Mouse (Mus musculus): ENCODE results near the gene Bag6. TPM values are rescaled to one million over a fixed set of nuclear protein-coding genes. Genes with fewer than 3 reads are reported as not detected.
A peak's percentile ranks its signal among the peaks of the same experiment; 100 is the strongest.

Gene Bag6
- total RNA-seq, 2 experiments from 2014 or later, result 290 to 320 TPM

DNA sequence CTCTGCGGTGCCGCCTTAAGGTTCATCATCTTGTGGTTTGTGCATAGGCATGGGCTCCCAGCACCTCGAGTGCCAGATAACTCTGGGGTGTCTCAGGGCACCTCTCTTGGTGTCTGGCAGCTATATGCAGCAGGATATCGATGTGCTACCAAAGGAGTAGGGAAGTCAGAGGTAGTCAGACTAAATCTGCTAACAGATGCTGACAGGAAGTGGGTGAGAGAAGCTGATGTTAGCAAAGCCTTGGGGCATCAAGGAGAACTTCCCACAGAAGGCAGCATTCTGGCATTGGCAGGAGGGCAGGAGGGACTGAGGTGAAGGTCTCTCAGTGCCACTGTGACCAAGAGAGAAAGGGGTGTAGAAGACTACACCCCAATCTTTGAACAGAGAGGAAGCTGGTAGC, 55.1 kb downstream of the Bag6 start:
- DNase-seq (ENCODE audit: extremely low spot score in 1 of 2, low spot score in 1 of 2), result no peak

DNA sequence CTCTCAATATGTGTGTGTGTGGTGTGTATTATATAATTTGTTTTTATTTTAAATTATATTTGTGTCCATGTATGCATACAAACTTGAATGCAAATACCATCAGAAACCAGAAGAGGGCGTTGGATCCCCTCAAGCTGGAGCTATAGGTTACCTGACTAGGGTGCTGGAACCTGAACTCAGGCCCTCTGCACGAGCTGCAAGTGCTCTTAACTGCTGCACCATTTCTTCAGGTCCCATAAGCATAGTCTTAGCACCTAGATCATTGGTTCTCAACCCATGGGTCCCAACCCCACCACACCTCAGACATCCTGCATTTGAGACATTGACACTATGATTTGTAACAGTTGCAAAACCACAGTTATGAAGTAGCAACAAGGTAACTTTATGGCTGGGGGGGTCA, 56.7 kb downstream of the Bag6 start:
- no peak for DNase-seq (ENCODE audit: extremely low spot score in 1 of 2, low spot score in 1 of 2)

DNA sequence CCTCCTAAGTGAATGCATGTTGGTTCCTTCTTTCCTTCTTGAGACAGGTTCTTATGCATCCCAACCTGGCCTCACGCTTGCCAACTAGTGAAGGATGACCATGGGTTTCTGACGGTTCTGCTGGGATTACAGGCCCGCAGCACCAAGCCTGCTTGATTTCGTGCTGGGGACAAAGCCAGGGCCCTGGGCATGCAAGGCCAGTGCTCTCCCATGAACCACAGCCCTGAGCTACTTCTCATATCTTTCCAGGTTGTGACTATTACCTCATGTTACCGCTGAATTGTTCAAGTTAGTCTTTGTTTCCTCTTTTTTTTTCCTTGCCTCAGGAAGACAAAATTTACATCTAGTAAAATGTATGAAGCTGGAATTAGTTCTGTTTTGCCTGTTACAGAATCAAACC, 57.9 kb downstream of the Bag6 start:
- DNase-seq (ENCODE audit: extremely low spot score in 1 of 2, low spot score in 1 of 2), result no peak

DNA sequence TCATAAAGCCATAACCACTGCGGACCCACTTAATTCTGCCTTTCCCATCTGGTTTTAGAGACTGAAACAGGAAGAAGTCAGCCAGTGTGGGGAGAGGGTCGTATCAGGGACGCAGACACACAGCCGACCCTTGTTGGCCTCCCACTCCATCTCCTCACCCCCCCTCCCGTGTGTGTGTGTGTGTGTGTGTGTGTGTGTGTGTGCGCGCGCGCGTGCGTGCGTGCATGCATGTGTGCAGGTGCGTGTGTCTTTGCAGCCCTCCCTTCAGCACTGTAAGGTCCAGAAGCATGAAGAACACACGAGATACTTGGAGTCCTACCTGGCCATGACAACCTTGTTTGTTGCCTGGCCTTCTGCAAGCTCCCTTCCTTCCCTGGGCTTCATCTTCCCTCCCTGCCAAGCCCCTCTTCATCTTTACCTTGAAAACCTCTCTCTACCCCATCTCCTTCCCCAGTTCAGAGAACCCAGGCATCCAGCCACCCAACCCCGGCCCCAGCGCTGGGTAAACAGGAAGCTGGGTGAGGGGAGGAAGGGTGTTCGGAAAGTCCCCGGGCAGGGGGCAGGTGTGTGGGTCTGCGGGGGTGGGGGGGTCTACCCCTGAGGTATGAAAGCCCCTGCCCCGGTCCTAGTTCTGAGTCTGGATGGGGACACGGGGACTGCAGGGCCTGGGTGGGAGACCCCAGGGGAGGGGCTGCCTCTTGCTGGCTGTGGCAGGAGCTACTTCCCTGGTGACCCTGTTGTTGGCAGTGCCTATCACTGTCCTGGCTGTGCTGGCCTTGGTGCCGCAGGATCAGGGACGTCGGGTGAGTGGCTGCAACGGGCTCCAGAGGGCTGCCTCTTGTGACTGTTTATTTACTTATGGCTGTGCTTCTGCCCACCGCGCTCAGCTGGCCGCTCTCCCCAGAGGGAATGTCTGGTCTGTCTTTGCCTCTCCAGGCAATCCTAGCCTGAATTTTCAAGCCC, 59.2 kb downstream of the Bag6 start, which contains the start of gene Ltb:
Gene Ltb, plus strand, starts transcription at position 559 of the 963 bp plus-strand sequence.
- no peak for DNase-seq (ENCODE audit: extremely low spot score in 1 of 2, low spot score in 1 of 2)

DNA sequence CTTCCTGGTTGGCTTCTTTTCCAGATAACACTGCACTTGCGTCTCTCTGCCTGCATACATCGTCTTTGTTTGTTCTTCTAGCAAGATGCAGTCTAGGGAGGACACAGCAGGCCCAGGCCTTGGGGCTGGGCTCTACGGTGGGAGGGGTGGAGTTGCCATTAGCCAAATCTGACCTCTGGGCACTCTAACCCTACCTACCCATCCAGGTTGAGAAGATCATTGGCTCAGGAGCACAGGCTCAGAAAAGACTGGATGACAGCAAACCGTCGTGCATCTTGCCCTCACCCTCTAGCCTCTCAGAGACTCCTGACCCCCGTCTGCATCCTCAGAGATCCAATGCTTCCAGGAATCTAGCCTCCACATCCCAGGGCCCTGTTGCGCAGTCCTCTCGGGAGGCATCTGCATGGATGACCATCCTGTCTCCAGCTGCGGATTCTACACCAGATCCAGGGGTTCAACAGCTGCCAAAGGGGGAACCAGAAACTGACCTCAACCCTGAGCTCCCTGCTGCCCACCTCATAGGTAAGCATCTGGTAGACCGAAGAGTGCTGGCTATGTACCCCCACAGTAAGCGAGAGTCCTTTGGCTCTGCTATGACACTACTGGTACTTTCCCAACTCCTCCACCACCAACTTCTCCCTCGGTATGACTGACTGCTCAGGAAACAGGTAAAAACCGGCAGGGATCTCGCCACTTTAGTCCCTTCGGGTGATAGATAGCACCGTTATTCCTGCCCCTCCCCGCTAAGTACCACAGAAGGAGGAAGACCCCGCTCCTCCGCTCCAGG, 60.1 kb downstream of the Bag6 start:
- DNase-seq (ENCODE audit: extremely low spot score in 1 of 2, low spot score in 1 of 2), result no peak

DNA sequence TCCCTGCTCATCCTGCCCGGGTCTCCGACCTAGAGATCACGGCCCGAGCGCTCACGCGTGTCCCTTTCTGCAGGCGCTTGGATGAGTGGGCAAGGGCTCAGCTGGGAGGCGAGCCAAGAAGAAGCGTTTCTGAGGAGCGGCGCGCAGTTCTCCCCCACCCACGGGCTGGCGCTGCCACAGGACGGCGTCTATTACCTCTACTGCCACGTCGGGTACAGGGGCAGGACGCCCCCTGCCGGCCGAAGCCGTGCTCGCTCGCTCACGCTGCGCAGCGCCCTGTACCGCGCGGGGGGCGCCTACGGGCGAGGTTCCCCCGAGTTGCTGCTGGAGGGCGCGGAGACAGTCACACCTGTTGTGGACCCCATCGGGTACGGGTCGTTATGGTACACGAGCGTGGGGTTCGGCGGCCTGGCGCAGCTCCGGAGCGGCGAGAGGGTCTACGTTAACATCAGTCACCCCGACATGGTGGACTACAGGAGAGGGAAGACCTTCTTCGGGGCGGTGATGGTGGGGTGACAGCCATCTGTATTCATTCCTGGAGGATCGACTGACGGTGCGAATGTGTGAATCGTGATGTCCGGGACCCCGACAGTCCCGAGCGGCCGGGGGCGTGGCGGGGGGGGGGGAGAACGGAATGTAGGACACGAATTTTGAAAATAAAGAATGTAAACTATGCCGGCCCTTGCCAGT, 60.8 kb downstream of the Bag6 start:
- DNase-seq (ENCODE audit: extremely low spot score in 1 of 2, low spot score in 1 of 2), result peak; percentile 78 to 82

DNA sequence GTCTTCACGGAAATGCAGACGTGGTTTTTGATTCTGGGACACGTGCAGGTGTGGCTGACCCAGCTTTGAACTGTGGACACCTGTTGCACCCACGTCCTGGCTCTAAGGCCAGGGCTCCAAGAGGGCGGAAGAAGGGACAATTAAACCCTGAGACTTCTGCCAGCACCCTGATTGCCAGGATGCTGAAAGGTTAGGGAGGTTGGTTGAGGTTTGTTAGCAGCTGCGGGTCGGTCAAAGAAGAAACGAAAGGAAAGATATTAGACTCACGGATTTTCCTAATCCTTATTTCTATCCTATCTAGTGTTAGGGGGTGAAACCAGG, 61.3 kb downstream of the Bag6 start:
- DNase-seq (ENCODE audit: extremely low spot score in 1 of 2, low spot score in 1 of 2), result no peak

Small RNAs within 50 kb of the gene (microRNA-seq; reads per million reads assigned to microRNA genes)
- gene Mir6973a, result 0 reads per million in 2 experiments

Other genes with a start within 250 kb of the Bag6 start
- 1 to 10 TPM in 1 of 2 experiments, under 1 TPM in 1; 0.86 to 1.9 TPM for gene C2, start 236.9 kb upstream of the Bag6 start, total RNA-seq (2021)
- gene Ehmt2, start 236.7 kb upstream of the Bag6 start, total RNA-seq (2021), result 100 to 1,000 TPM; 164 to 188 TPM
- gene Slc44a4, start 220.7 kb upstream of the Bag6 start, total RNA-seq (2021), result under 1 TPM; 0.20 to 0.21 TPM
- 10 to 100 TPM; 37.2 to 37.4 TPM for gene Neu1, start 203.9 kb upstream of the Bag6 start, total RNA-seq (2021)
- gene Hspa1b, start 175.9 kb upstream of the Bag6 start, total RNA-seq (2021), result 10 to 100 TPM; 17.0 to 23.5 TPM
- not detected for gene Gm20481, start 165.3 kb upstream of the Bag6 start, total RNA-seq (2021)
- gene Hspa1a, start 163.0 kb upstream of the Bag6 start, total RNA-seq (2021), result 10 to 100 TPM; 14.9 to 17.9 TPM
- gene Hspa1l, start 162.5 kb upstream of the Bag6 start, total RNA-seq (2021), result under 1 TPM; 0.22 to 0.31 TPM
- gene Lsm2, start 153.3 kb upstream of the Bag6 start, total RNA-seq (2021), result 10 to 100 TPM; 18.1 to 19.3 TPM
- 10 to 100 TPM; 43.7 to 55.6 TPM for gene Vars, start 134.2 kb upstream of the Bag6 start, total RNA-seq (2021)
- under 1 TPM; 0.07 to 0.23 TPM for gene Vwa7, start 118.6 kb upstream of the Bag6 start, total RNA-seq (2021)
- gene Sapcd1, start 107.2 kb upstream of the Bag6 start, total RNA-seq (2021), result 1 to 10 TPM in 1 of 2 experiments, under 1 TPM in 1; 0.64 to 1.1 TPM
- gene Msh5, start 88.4 kb upstream of the Bag6 start, total RNA-seq (2021), result under 1 TPM; 0.62 to 0.82 TPM
- gene Clic1, start 85.2 kb upstream of the Bag6 start, total RNA-seq (2021), result 10 to 100 TPM in 1 of 2 experiments, 1 to 10 TPM in 1; 9.7 to 10.1 TPM
- 10 to 100 TPM; 19.5 to 20.7 TPM for gene Ddah2, start 76.1 kb upstream of the Bag6 start, total RNA-seq (2021)
- not detected for gene Ly6g6c, start 69.8 kb upstream of the Bag6 start, total RNA-seq (2021)
- not detected for gene Mpig6b, start 69.0 kb upstream of the Bag6 start, total RNA-seq (2021)
- gene Ly6g6e, start 58.3 kb upstream of the Bag6 start, total RNA-seq (2021), result 1 to 10 TPM; 4.1 to 4.3 TPM
- 1 to 10 TPM in 1 of 2 experiments, under 1 TPM in 1; 0.80 to 1.2 TPM for gene Ly6g6d, start 57.1 kb upstream of the Bag6 start, total RNA-seq (2021)
- not detected for gene Ly6g6f, start 49.6 kb upstream of the Bag6 start, total RNA-seq (2021)
- 10 to 100 TPM; 97.9 to 98.1 TPM for gene Abhd16a, start 45.9 kb upstream of the Bag6 start, total RNA-seq (2021)
- gene Ly6g5c, start 26.9 kb upstream of the Bag6 start, total RNA-seq (2021), result not detected
- under 1 TPM; 0.42 to 0.54 TPM for gene Ly6g5b, start 19.8 kb upstream of the Bag6 start, total RNA-seq (2021)
- 10 to 100 TPM; 14.2 to 14.4 TPM for gene Gpank1, start 13.7 kb upstream of the Bag6 start, total RNA-seq (2021)
- 100 to 1,000 TPM; 179 to 181 TPM for gene Csnk2b, start 13.1 kb upstream of the Bag6 start, total RNA-seq (2021)
- gene D17H6S53E, start 8.8 kb upstream of the Bag6 start, total RNA-seq (2021), result 10 to 100 TPM; 27.0 to 27.3 TPM
- not detected for gene Apom, start 3.1 kb upstream of the Bag6 start, total RNA-seq (2021)
- 100 to 1,000 TPM; 302 to 353 TPM for gene Prrc2a, start 29.7 kb downstream of the Bag6 start, total RNA-seq (2021)
- gene Aif1, start 40.9 kb downstream of the Bag6 start, total RNA-seq (2021), result 10 to 100 TPM; 10.4 to 10.8 TPM
- gene Lst1, start 53.3 kb downstream of the Bag6 start, total RNA-seq (2021), result 1 to 10 TPM; 8.1 to 8.9 TPM
- under 1 TPM; 0.42 to 0.54 TPM for gene Ltb, start 59.3 kb downstream of the Bag6 start, total RNA-seq (2021)
- not detected for gene Tnf, start 66.8 kb downstream of the Bag6 start, total RNA-seq (2021)
- gene Lta, start 70.2 kb downstream of the Bag6 start, total RNA-seq (2021), result under 1 TPM in 1 of 2 experiments, not detected in 1; 0.20 TPM
- gene Gm16181, start 85.7 kb downstream of the Bag6 start, total RNA-seq (2021), result not detected
- 100 to 1,000 TPM; 607 to 639 TPM for gene Atp6v1g2, start 98.5 kb downstream of the Bag6 start, total RNA-seq (2021)
- gene Nfkbil1, start 100.6 kb downstream of the Bag6 start, total RNA-seq (2021), result 10 to 100 TPM; 13.7 to 14.8 TPM
- 100 to 1,000 TPM; 213 to 229 TPM for gene Ddx39b, start 106.6 kb downstream of the Bag6 start, total RNA-seq (2021)
- 10 to 100 TPM; 14.6 to 15.9 TPM for gene H2-D1, start 127.6 kb downstream of the Bag6 start, total RNA-seq (2021)
- under 1 TPM in 1 of 2 experiments, not detected in 1; 0.42 TPM for gene H2-Q1, start 185.2 kb downstream of the Bag6 start, total RNA-seq (2021)
- under 1 TPM in 1 of 2 experiments, not detected in 1; 0.44 TPM for gene H2-Q2, start 207.1 kb downstream of the Bag6 start, total RNA-seq (2021)
- gene H2-Q4, start 244.4 kb downstream of the Bag6 start, total RNA-seq (2021), result 1 to 10 TPM; 1.5 to 1.9 TPM

Measured in layer of hippocampus, postnatal 25 days (tissue).